Mouse (Mus musculus): Measurements from ENCODE around the gene Dsn1.

Dsn1 gene

GRCm38 (mm10) chr2:157027106-157028008 is 20.4 kb upstream of the Dsn1 start:
- no peak for DNase-seq (ENCODE audit: extremely low spot score, low read depth, low spot score)

- no peak for DNase-seq (ENCODE audit: extremely low spot score, low read depth, low spot score)
Measured at GRCm38 (mm10) chr2:157021156-157021555, 14.2 kb upstream of the Dsn1 start.

- no peak for DNase-seq (ENCODE audit: extremely low spot score, low read depth, low spot score)
Measured at GRCm38 (mm10) chr2:157019228-157019627, 12.3 kb upstream of the Dsn1 start.

DNA sequence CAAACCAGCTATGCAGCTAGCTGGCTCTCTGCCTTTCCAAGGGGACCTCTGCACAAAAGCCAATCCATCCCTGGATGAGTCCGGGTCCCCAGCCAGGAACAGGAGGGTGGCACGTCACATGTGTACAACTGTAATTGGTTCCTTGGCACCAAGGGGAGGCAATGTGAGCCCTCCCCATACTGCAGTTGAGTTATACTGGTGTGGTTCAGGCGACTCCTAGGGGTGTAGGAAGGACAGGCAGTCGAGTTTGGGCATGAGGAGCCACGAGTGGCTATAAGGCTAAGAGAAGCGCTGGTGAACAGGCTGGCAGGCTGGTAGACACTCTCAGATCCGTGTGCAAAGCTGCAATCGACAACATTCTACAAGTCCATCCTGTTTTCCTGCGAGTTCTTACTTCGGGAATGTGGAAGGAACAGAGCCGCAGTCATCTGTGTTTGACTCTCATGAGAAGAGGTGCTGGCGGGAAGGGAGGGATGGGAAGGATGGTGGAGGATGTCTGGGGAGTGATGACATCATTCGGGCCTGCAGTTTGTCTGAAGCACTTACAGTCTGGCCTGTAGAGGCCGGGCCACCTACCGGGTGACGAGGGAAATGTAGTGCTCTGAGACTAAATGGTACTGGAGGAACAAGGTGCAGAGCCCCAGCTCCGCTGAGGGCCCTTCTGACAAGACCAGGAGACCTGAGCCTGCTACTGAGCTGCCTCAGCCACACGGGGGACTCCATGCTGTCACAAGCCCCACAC is 9.7 kb upstream of the Dsn1 start:
- DNase-seq (ENCODE audit: extremely low spot score, low read depth, low spot score): no peak

- no peak for DNase-seq (ENCODE audit: extremely low spot score, low read depth, low spot score)
Measured at GRCm38 (mm10) chr2:157012341-157012740, 5.4 kb upstream of the Dsn1 start.

DNA sequence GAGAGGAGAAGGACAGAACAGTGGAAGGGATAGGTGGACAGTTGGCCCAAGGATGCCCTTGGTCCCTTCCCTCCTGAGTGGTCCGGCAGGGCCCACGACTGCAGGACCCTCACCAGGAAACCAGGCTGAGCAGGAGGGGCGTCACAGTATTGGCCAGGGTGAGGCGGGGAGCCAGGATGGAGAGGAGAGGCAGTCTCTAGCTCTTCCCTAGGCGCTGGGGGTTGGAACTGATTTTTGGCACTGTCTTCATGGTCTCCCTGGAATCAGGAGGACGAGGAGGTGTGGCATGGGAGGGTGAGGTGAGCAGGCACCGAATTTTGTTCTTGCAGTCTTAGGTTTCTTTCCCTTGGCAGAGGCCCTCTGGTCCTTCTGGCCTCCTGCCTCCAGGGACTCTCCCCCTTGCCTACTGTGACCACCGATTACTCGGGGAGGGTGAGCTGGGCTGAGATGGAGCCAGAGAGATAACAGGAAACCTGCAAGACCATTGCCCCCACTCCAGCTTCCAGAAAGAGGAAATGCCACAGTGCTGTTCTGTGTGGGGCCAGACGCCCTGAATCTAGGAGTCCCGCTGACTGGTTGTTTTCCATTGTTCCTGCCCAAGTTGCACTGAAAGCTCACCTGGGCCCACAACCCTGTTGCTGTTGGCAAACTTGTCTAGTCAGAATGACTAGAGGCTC is 3.8 kb upstream of the Dsn1 start:
- no peak for DNase-seq (ENCODE audit: extremely low spot score, low read depth, low spot score)

- no peak for DNase-seq (ENCODE audit: extremely low spot score, low read depth, low spot score)
Measured at GRCm38 (mm10) chr2:157010121-157010520, 3.2 kb upstream of the Dsn1 start.

GRCm38 (mm10) chr2:157008509-157008908 is 1.6 kb upstream of the Dsn1 start:
- no peak for DNase-seq (ENCODE audit: extremely low spot score, low read depth, low spot score)

GRCm38 (mm10) chr2:157007234-157007596 is 261 bp upstream of the Dsn1 start:
- no peak for DNase-seq (ENCODE audit: extremely low spot score, low read depth, low spot score)

GRCm38 (mm10) chr2:157002321-157002720 is 4.6 kb downstream of the Dsn1 start:
- DNase-seq (ENCODE audit: extremely low spot score, low read depth, low spot score): no peak

- no peak for DNase-seq (ENCODE audit: extremely low spot score, low read depth, low spot score)
Measured at GRCm38 (mm10) chr2:156998263-156998662, 8.7 kb downstream of the Dsn1 start.

DNA sequence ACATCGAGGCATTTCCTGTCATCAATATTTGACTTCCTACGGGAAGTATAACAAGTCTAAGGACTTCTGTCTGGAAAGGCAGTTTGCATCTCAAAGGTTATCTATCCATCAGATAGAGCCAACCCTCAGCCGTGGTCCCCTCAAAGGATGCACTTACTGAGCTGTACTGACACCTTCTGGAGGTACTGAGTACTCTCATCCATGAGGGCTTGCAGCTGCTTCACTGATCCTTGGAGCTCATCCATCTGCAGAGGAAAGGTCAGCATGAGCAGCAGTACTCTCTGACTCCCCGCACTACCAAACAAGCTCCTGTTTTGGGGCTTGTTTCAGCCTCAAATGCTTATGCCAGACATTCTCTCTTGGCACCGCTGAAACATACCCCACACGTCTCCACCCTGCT is 10.4 kb downstream of the Dsn1 start:
- DNase-seq (ENCODE audit: extremely low spot score, low read depth, low spot score): no peak

DNA sequence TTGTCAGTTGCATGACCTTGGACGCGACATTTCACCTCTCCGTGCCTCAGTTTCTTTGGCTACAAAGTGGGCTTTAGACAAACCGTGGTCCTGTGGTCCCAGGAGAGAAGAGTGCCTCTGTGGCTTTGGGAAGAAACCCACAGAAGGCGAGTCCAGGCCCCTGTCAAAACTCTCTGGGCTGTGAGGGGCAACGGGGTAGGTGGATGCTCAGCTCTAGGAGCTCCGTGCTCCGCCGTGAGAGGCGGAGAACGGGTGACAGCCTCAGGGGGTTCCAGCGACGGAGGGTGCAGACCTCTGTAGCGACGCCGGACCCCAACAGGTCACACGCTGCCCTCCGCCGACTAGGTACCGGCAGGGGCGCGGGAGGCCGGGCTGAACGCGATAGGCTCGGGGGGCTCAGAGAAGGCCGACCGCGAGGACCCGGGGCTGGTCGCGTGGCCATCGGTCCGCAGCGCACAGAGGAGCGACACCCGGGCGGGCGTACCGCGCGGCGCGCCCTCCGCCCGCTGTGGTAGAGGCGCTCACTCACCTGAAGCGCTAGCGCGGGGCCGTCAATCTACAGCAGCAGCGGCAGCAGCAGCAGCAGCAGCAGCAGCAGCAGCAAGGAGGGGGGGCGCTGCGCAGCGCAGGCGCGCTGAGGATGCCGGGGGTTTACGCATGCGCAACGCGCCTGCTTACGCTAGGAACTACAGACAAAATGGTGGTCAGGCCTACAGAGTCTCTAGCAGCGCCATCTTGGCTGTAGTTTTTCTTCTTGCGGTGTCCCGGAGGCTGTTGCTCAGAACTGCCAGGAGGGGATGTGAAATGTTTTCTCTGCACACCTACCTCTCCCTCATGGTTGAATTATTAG is 15.3 kb downstream of the Dsn1 start, which contains the start of gene Ndrg3:
Ndrg3 (minus strand) TSS at position 587 of the 850 bp plus-strand sequence.
- DNase-seq (ENCODE audit: extremely low spot score, low read depth, low spot score): peak; percentile 99

DNA sequence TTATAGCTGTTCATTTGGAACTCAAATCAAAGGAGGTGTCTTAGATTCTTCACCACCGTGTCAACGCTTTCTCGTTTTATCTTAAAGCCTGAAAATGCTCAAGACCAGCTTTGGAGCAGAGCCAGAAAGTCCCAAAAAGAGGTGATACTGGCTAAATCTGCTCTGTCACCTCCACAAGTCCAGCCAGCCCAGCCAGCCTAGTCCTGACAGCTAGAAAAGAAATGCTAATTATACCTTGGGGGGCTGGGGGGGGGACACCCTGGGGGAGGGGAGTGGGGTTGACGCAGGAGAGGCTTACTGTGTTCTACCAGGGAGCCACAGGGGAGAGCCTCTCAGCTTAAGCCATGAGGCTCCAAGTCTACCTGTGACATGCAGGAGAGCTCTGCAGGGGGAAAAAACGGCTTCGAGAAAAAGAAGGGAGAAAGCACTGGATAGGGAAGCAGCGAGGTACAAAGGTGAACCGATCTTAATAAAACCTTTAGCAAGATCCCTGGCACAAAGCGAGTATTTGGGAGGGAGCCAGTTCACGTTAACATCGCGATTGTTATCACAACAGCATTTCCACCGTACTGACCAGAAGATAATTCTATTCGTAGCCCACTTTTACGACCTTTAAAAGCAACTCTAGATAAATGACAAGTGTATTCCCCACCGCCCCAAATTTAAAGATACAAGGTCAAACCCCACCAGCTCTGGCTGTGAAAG is 16.1 kb downstream of the Dsn1 start:
- no peak for DNase-seq (ENCODE audit: extremely low spot score, low read depth, low spot score)

GRCm38 (mm10) chr2:156987316-156987715 is 19.6 kb downstream of the Dsn1 start:
- no peak for DNase-seq (ENCODE audit: extremely low spot score, low read depth, low spot score)

- no peak for DNase-seq (ENCODE audit: extremely low spot score, low read depth, low spot score)
Measured at GRCm38 (mm10) chr2:156982864-156983263, 24.1 kb downstream of the Dsn1 start.

DNA sequence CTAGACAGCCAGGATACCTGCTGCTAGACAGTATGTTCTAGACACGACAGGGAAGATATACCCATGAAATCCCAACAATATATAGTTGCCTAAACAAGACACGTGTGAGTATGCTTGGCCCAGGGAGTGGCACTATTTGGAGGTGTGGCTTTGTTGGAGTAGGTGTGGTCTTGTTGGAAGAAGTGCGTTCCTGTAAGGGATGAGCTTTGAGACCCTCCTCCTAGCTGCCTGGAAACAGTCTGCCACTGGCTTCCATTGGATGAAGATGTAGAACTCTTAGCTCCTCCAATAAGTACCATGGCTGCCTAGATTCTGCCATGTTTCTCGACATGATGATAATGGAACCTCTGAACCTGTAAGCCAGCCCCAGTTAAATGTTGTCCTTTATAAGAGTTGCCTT is 25.7 kb downstream of the Dsn1 start:
- no peak for DNase-seq (ENCODE audit: extremely low spot score, low read depth, low spot score)

DNA sequence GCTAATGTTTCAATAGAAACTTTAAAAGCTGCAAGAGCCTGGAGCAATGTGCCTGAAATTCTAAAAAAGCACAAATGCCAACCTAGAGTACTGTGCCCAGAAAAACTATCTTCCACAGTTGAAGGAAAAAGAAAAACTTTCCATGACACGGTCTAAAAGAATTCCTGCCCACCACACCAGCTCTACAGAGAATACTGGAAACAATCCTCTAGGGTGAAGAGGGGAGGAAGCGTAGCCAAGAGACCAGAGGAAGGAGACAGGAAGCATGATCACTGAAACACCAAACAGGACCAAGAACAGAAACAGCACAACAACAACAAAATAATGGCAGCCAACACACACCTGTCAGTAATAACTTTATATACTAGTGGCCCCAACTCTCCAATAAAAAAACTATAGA is 26.9 kb downstream of the Dsn1 start:
- no peak for DNase-seq (ENCODE audit: extremely low spot score, low read depth, low spot score)

DNA sequence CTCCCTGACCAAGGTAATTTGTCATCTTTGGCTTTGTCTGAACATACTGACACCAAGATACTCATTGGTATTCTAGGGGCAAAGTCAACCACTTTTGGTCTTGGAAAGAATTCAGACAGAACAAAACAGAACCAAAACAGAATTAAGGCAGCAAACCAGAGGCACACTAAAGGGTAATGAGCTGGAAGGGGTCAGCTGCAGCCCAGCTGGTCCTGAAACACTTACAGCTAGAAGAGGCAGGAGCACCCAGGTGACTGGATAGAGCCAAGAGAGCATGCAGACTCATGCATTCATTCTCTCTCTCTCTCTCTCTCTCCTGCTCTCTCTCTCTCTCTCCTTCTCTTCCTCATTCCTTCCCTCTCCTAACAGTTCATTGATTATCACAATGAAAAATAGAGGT is 30.2 kb downstream of the Dsn1 start:
- no peak for DNase-seq (ENCODE audit: extremely low spot score, low read depth, low spot score)

GRCm38 (mm10) chr2:156974967-156975366 is 32.0 kb downstream of the Dsn1 start:
- DNase-seq (ENCODE audit: extremely low spot score, low read depth, low spot score): no peak

All from hindlimb bud, embryonic 11.5 days (tissue).